Mouse (Mus musculus) urinary bladder, adult 18-20 months (tissue): ENCODE measurements around the gene Olfr808.

Experiments
- DNase-seq, 2 experiments: peaks; one replicate each; pipeline ENCODE4 v3.0.0; 2022; ENCODE audit warnings: low spot score in 2 of 2, mixed read lengths in 2 of 2

Olfr808 gene

GRCm38 (mm10) chr10:129765182-129765581, at the start of gene Olfr808:
TSS of gene Olfr808 (plus strand) at chr10:129765482.
- DNase-seq = no peak

- DNase-seq = no peak
These were observed 36.0 kb upstream of the Olfr808 start, which contains the start of gene Olfr805 for GRCm38 (mm10) chr10:129729275-129729674. TSS of gene Olfr805 (minus strand) at chr10:129729375.

DNA sequence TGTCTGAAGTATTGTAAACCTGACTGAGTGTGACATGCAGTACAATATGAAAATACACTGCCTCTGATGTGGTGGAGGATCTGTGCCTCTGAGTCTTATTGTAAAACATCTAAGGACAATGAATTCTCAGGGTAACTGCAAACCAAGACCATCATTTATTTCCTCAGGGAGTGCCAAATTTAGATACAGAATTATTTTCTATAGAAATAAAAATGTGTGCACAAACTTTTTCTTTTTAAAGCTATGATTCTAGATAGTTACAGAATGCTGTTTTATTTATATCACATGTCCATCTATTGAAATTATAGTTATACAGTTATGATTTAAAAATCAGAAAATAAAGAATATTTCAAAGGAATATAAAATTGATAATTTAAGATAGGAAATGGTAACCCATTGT, 23.5 kb upstream of the Olfr808 start, which contains the start of gene Olfr806:
Gene Olfr806, minus strand, starts transcription at position 101 of the 400 bp plus-strand sequence.
- DNase-seq = no peak

GRCm38 (mm10) chr10:129757693-129758092, 7.6 kb upstream of the Olfr808 start, which contains the start of gene Olfr807:
TSS of gene Olfr807 (minus strand) at chr10:129757793.
- DNase-seq = no peak

DNA sequence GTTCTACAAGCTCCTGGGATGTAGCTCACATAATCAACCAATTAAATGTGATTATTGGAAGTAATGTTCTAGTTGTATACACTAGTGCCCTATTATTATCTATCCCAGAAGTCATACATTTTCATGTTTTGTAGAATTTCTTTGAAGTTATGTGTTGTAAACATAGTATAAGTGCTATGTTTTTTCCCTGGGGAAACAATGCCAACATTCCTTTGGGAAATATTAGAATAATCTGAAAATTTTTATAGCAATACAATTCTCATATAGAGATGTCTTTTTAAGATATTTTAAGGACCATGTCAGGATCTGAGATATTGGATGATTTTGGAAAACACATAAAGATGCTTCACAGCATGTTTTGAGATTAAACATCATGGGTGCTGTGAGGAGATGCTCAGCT, 9.1 kb downstream of the Olfr808 start, which contains the start of gene Olfr809:
Gene Olfr809, plus strand, starts transcription at position 301 of the 400 bp plus-strand sequence.
- DNase-seq = no peak

DNA sequence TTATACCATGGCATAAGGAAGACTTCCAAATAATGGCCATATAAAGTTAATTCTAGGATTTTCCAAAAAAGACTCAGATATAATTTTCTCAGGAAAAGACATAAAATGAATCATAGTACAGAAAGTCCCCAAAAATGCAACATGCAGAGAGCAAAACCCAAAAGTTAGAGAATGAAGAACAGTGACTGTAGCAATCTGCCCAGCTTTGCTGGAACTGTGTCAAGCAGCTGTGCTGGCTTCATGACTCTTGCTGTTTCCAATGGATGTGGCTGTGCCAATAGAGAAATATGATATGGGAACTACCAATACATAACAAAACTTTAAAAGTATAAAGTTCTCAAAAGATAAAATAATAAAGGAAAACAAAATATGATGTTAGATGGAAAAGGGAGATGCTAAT, 12.8 kb downstream of the Olfr808 start:
- DNase-seq = no peak

DNA sequence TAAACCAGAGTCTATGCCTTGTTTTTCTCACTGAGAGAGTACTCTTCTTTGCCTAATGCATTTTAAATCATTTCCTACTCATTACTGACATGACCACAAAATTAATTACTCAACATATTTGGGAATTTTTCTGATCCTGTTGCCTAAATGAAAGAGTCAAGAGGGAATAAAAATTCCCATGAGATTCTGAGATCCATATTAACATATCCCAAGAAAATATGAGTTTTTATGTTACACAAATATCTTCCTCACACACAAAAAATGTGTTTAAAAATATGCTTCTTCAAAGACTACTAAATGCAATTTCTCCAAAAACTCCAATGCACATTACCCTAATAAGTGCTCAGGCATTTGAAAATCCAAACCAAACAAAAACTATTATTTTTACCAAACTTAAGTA, 29.5 kb downstream of the Olfr808 start, which contains the start of gene Olfr810:
Gene Olfr810, minus strand, starts transcription at position 101 of the 400 bp plus-strand sequence.
- DNase-seq = no peak

GRCm38 (mm10) chr10:129804296-129804695, 39.0 kb downstream of the Olfr808 start, which contains the start of gene Olfr811:
TSS of gene Olfr811 (minus strand) at chr10:129804396.
- no peak for DNase-seq
